Mouse (Mus musculus) E14TG2a.4 (cell line): ENCODE measurements around the gene Eci3.
"Not testable (repeated sequence)": the region's sequence is repeated elsewhere in the genome, so short reads cannot be mapped to it uniquely, and the experiment has no call there.

Experiments used
- H3K27me3 ChIP-seq: 2 replicates; pipeline ENCODE4 v1.6.1; 2014; ENCODE audit warnings: low read length, control low read depth; ENCODE audit not compliant: insufficient read depth
- H3K36me3 ChIP-seq: 2 replicates; pipeline ENCODE4 v1.6.1; 2014; ENCODE audit warnings: low read length, control low read depth; ENCODE audit not compliant: insufficient read depth
- H3K4me1 ChIP-seq: replicated peaks from 2 replicates; pipeline ENCODE4 v1.6.1; 2014; ENCODE audit warnings: low read depth, low read length, control low read depth
- H3K4me3 ChIP-seq: replicated peaks from 2 replicates; pipeline ENCODE4 v1.5.1; 2014; ENCODE audit warnings: mild to moderate bottlenecking, low read length
- H3K9me3 ChIP-seq: 2 replicates; pipeline ENCODE4 v1.6.1; 2014; ENCODE audit warnings: low read length, control low read depth
- CTCF ChIP-seq: conservative IDR thresholded peaks from 2 replicates; pipeline ENCODE4 v1.5.1; 2014; ENCODE audit warnings: low read length
- NANOG ChIP-seq: IDR thresholded peaks from 2 replicates; pipeline ENCODE4 v1.6.1; 2014; ENCODE audit warnings: borderline replicate concordance, low read length, mixed read lengths
- POU5F1 ChIP-seq: IDR thresholded peaks from 2 replicates; pipeline ENCODE4 v1.6.1; 2014; ENCODE audit warnings: low read length, borderline replicate concordance

Gene Eci3

GRCm38 (mm10) chr13:34977410-34977809 lies 13.8 kb upstream of the Eci3 start:
- TF ChIP-seq POU5F1 (no peak), NANOG (no peak), CTCF (no peak)
- Histone ChIP-seq H3K36me3 (peaks cover 35% of the 10 kb centered on the region), H3K4me3 (no peak overlapping the region), H3K27me3 (no peaks in the 10 kb centered on the region), H3K4me1 (peaks cover 56% of the 10 kb centered on the region), H3K9me3 (no peaks in the 10 kb centered on the region)

- H3K4me1 ChIP-seq, result peaks cover 47% of the 10 kb centered on the region
- H3K36me3 ChIP-seq, result peaks cover 30% of the 10 kb centered on the region
- TF ChIP-seq NANOG, result no peak
- no peak for TF ChIP-seq CTCF
- TF ChIP-seq POU5F1, result no peak
- H3K4me3 ChIP-seq, result no peak overlapping the region
- no peaks in the 10 kb centered on the region for H3K27me3 ChIP-seq
- H3K9me3 ChIP-seq, result no peaks in the 10 kb centered on the region
These were observed 12.5 kb upstream of the Eci3 start for GRCm38 (mm10) chr13:34976116-34976515.

- peaks cover 34% of the 10 kb centered on the region for H3K4me1 ChIP-seq
- TF ChIP-seq POU5F1, result no peak
- TF ChIP-seq NANOG, result no peak
- no peak; the same call in 1 of the 2 replicates for TF ChIP-seq CTCF
- H3K4me3 ChIP-seq, result no peak overlapping the region
- H3K27me3 ChIP-seq, result no peaks in the 10 kb centered on the region
- H3K9me3 ChIP-seq, result no peaks in the 10 kb centered on the region
- H3K36me3 ChIP-seq, result peaks cover 18% of the 10 kb centered on the region
These were observed 10.2 kb upstream of the Eci3 start for GRCm38 (mm10) chr13:34973770-34974169.

- H3K4me1 ChIP-seq, result peaks cover 28% of the 10 kb centered on the region
- TF ChIP-seq NANOG (no peak), POU5F1 (no peak), CTCF (peak; percentile 73)
- H3K4me3 ChIP-seq, result no peak overlapping the region
- no peaks in the 10 kb centered on the region for H3K9me3 ChIP-seq
- H3K36me3 ChIP-seq, result peaks cover 13% of the 10 kb centered on the region
- no peaks in the 10 kb centered on the region for H3K27me3 ChIP-seq
These were observed 9.5 kb upstream of the Eci3 start for GRCm38 (mm10) chr13:34973149-34973548.

- not testable (repeated sequence) for H3K4me3 ChIP-seq, H3K27me3 ChIP-seq, H3K36me3 ChIP-seq, H3K9me3 ChIP-seq
- H3K4me1 ChIP-seq, result peaks cover 21% of the 10 kb centered on the region
These were observed 8.8 kb upstream of the Eci3 start for GRCm38 (mm10) chr13:34972456-34972855.

GRCm38 (mm10) chr13:34965647-34966046 lies 2.0 kb upstream of the Eci3 start:
- H3K4me3 ChIP-seq, H3K36me3 ChIP-seq, H3K9me3 ChIP-seq: not testable (repeated sequence)
- peaks cover 27% of the 10 kb centered on the region for H3K27me3 ChIP-seq
- peaks cover 39% of the 10 kb centered on the region for H3K4me1 ChIP-seq

- H3K4me3 ChIP-seq, result no peak overlapping the region
- TF ChIP-seq POU5F1, result no peak
- TF ChIP-seq NANOG, result no peak
- TF ChIP-seq CTCF, result no peak
- no peaks in the 10 kb centered on the region for H3K9me3 ChIP-seq
- H3K4me1 ChIP-seq, result peaks cover 44% of the 10 kb centered on the region
- H3K27me3 ChIP-seq, result peaks cover 27% of the 10 kb centered on the region
- no peaks in the 10 kb centered on the region for H3K36me3 ChIP-seq
These were observed 1.3 kb upstream of the Eci3 start for GRCm38 (mm10) chr13:34964866-34965265.

GRCm38 (mm10) chr13:34964419-34964818 lies 809 bp upstream of the Eci3 start:
- Histone ChIP-seq H3K27me3 (peaks cover 27% of the 10 kb centered on the region), H3K36me3 (no peaks in the 10 kb centered on the region), H3K4me3 (peak overlapping the region; percentile 65), H3K4me1 (peaks cover 47% of the 10 kb centered on the region), H3K9me3 (no peaks in the 10 kb centered on the region)
- no peak for TF ChIP-seq NANOG
- TF ChIP-seq CTCF, result no peak
- no peak for TF ChIP-seq POU5F1

GRCm38 (mm10) chr13:34960996-34961770 lies 2.4 kb downstream of the Eci3 start:
- Histone ChIP-seq H3K9me3 (no peaks in the 10 kb centered on the region), H3K4me1 (peaks cover 67% of the 10 kb centered on the region), H3K4me3 (no peak overlapping the region), H3K27me3 (peaks cover 27% of the 10 kb centered on the region), H3K36me3 (no peaks in the 10 kb centered on the region)
- no peak for TF ChIP-seq CTCF
- TF ChIP-seq NANOG, result peak; percentile 38; the same call in 1 of the 2 replicates

GRCm38 (mm10) chr13:34958158-34958557 lies 5.5 kb downstream of the Eci3 start:
- not testable (repeated sequence) for H3K9me3 ChIP-seq, H3K36me3 ChIP-seq, H3K4me3 ChIP-seq, H3K27me3 ChIP-seq
- H3K4me1 ChIP-seq, result peaks cover 41% of the 10 kb centered on the region
